Mouse (Mus musculus) small intestine, adult 2 months (tissue): ENCODE measurements at regions not wholly inside any gene's neighbourhood (a gene's known extent, or its start where the extent isn't known, plus 50 kb on each side); places are given as distances from the start of the nearest gene placed in this dataset.

Experiments
- H3K27ac ChIP-seq: fragments of 200-500 bp; 2 replicates; pipeline ENCODE4 v1.5.1; 2012; ENCODE audit warnings: low read depth, low read length, control low read depth, inconsistent platforms; ENCODE audit not compliant: insufficient read depth
- H3K27me3 ChIP-seq: fragments of 200-500 bp; 2 replicates; pipeline ENCODE4 v1.6.1; 2012; ENCODE audit warnings: mild to moderate bottlenecking, moderate library complexity, low read length, inconsistent platforms; ENCODE audit not compliant: control insufficient read depth, insufficient read depth
- H3K36me3 ChIP-seq: fragments of 200-500 bp; 2 replicates; pipeline ENCODE4 v1.6.1; 2012; ENCODE audit warnings: mild to moderate bottlenecking, low read length, control low read depth, inconsistent platforms; ENCODE audit not compliant: control insufficient read depth, insufficient read depth
- H3K4me1 ChIP-seq: fragments of 200-500 bp; 2 replicates; pipeline ENCODE4 v1.6.1; 2012; ENCODE audit warnings: low read length, inconsistent platforms, mixed read lengths; ENCODE audit not compliant: control insufficient read depth, insufficient read depth, insufficient read length
- H3K4me3 ChIP-seq: fragments of 200-500 bp; 2 replicates; pipeline ENCODE4 v1.5.1; 2012; ENCODE audit warnings: low read depth, mild to moderate bottlenecking, control low read depth, inconsistent platforms, low read length, moderate library complexity
- CTCF ChIP-seq: fragments of 200-500 bp; IDR thresholded peaks from 2 replicates; pipeline ENCODE4 v1.5.1; 2012; ENCODE audit warnings: low read depth, mild to moderate bottlenecking, control low read depth, inconsistent platforms, low read length, moderate library complexity, mixed read lengths; ENCODE audit not compliant: insufficient replicate concordance, insufficient read length; ENCODE audit errors: extremely low read depth
- POLR2A ChIP-seq: fragments of 200-500 bp; IDR thresholded peaks from 2 replicates; pipeline ENCODE4 v1.6.1; 2012; ENCODE audit warnings: low read depth, mild to moderate bottlenecking, control low read depth, inconsistent platforms, low read length, moderate library complexity
- WGBS: fragments of 180-500 bp; shearing (Covaris S2); methylation state at CpG from one replicate; pipeline ENCODE4 v1.1.7; 2018; 5-methylcytosine and 5-hydroxymethylcytosine counted together

DNA sequence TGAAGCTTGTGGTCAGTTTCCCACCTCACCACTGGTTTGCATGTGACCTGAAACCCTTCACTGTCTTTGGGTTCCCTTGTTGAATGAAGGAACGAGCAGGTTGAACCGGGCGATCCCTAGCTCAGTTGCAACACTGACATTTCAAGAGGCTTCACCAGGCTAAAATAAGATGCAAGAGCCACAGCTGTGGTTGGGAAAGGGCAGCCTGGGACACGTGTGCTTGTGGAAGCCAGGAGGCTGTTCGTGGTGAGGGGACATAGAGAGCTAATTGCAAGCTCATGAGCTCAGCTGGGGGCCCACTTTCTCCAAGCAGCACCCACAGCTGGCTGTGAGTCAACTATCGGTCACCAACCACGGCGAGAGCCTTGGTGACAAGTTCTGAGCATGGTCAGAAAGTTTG, 64.8 kb upstream of the 1600014C23Rik start:
- Histone ChIP-seq H3K4me3 (no peak overlapping the region), H3K27me3 (no peaks in the 10 kb centered on the region), H3K4me1 (no peaks in the 10 kb centered on the region), H3K27ac (no peak overlapping the region), H3K36me3 (no peaks in the 10 kb centered on the region)
- TF ChIP-seq POLR2A (no peak), CTCF (no peak)
- WGBS: 71% methylated on average over 8 of the region's 8 CpGs

DNA sequence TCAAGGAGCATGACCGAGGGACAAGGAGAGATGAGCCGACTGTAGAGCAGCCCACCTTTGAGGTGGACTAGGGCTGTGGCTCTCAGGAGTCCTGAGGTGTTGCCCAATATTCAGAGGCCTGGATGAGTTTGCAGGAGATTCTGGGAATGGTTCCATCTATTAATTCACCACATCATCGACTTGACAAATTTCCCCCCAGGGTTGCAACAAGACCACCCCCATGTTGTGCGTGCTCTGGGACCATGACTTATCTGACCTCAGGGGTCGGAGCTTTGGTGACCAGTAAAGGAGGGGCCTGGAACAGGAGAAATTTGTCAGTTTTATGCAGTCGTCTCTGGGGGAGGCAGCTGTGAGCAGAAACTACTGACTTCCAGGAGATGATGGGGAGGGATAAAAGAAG, 63.5 kb upstream of the 1600014C23Rik start:
- Histone ChIP-seq H3K36me3 (no peaks in the 10 kb centered on the region), H3K4me3 (no peak overlapping the region), H3K27me3 (no peaks in the 10 kb centered on the region), H3K4me1 (no peaks in the 10 kb centered on the region), H3K27ac (no peak overlapping the region)
- WGBS: 76% methylated on average over 6 of the region's 6 CpGs
- no peak for TF ChIP-seq CTCF
- TF ChIP-seq POLR2A: no peak

DNA sequence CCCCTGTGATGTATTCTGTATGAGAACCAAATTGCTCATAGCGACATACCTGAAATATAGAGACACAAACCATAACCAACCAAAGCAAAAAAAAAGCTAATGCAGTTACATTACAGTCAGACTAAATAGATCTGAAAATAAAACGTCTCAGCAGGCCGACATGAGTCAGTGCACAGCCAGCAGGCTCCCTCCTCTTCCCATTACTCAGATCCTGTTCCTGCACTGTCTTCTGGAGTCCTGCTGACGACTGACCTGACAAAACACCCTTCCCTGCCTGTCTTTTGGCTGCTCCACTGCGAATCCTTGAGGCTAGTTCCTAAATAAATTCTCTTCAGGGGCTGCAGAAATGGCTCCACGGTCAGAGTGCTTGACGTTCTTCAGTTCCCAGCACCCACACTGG, 61.3 kb upstream of the 1600014C23Rik start:
- TF ChIP-seq CTCF (no peak), POLR2A (no peak)
- Histone ChIP-seq H3K36me3 (no peaks in the 10 kb centered on the region), H3K4me3 (no peak overlapping the region), H3K27me3 (no peaks in the 10 kb centered on the region), H3K27ac (no peak overlapping the region), H3K4me1 (no peaks in the 10 kb centered on the region)
- WGBS: 86% methylated on average over 7 of the region's 7 CpGs

DNA sequence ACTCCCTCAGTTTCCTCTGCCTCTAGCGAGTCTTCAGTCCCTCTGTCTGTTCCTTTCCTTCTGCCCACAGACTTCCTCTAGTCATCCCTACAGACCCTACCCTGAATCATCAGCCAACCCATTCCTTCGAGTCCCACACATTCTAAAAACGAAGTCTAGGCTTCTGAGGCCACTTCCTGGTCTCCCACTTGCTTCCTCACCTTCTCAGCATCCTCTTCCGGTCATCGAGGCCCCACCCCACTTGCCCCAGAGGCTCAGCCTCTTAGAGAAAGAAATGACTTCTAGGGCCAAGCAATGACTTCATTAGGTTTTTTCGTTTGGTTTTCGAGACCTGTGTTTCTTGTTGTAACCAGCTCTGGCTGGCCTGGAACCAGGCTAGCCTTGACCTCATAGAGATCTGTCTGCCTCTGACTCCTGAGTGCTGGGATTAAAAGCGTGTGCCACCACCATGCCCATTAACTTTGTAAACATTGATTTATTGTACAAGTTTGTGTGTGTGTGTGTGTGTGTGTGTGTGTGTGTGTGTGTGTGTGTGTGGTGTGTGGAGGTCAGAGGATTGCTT, 57.4 kb upstream of the 1600014C23Rik start:
- WGBS: 65% methylated on average over 8 of the region's 8 CpGs
- H3K27ac ChIP-seq: no peak overlapping the region
- no peak for TF ChIP-seq POLR2A
- TF ChIP-seq CTCF: no peak

DNA sequence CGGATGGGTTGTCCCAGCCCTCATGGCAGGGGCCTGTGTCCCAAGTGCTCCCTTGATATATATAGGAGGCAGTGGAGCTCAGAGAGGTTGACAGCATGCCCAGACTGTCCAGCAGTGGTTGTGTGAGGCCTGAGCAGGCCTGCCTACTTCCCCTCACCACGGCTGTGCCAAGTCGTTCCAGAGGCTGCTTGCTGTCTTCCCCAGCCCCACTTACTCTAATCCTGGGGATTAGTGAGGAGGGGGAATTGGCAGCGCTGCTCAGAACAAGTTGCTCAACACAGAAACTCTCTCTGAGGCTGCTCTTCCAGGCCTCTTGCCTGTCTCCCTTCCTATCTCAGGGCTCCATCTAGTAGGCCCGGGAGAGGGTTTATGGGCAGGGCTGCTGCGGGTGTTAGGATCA, 56.1 kb upstream of the 1600014C23Rik start:
- H3K27ac ChIP-seq: no peak overlapping the region
- peaks cover 3% of the 10 kb centered on the region for H3K4me1 ChIP-seq
- H3K27me3 ChIP-seq: no peaks in the 10 kb centered on the region
- H3K4me3 ChIP-seq: no peak overlapping the region
- TF ChIP-seq CTCF: no peak
- no peak for TF ChIP-seq POLR2A
- no peaks in the 10 kb centered on the region for H3K36me3 ChIP-seq
- WGBS: 56% methylated on average over 6 of the region's 6 CpGs

More for the DNA sequence above, 57.4 kb upstream of the 1600014C23Rik start:
- no peak overlapping the region for H3K4me3 ChIP-seq
- no peaks in the 10 kb centered on the region for H3K36me3 ChIP-seq
- H3K27me3 ChIP-seq: no peaks in the 10 kb centered on the region
- H3K4me1 ChIP-seq: no peaks in the 10 kb centered on the region

DNA sequence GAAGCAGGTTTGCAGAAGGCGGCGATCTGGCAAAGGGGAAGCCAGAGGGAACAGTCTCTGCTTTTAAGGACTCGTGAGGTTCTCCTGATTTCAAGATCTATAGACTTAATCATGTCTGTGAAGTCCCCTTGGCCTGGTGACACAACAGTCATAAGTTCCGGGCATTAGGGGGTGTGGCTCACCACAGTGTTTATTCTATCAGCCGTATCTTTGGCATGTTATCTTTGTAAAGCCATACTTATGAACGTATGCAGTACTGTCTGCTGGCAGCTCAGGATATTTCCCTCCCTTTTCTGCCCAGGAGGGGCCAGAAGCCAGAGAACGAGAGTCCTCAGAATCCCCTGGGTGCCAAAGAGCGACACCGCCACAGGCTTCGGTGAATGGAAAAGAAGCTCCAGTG, 51.3 kb upstream of the 1600014C23Rik start:
- Histone ChIP-seq H3K27ac (no peak overlapping the region), H3K27me3 (no peaks in the 10 kb centered on the region), H3K36me3 (no peaks in the 10 kb centered on the region), H3K4me1 (peaks cover 5% of the 10 kb centered on the region), H3K4me3 (no peak overlapping the region)
- WGBS: 40% methylated on average over 10 of the region's 10 CpGs
- TF ChIP-seq POLR2A: no peak
- TF ChIP-seq CTCF: no peak

DNA sequence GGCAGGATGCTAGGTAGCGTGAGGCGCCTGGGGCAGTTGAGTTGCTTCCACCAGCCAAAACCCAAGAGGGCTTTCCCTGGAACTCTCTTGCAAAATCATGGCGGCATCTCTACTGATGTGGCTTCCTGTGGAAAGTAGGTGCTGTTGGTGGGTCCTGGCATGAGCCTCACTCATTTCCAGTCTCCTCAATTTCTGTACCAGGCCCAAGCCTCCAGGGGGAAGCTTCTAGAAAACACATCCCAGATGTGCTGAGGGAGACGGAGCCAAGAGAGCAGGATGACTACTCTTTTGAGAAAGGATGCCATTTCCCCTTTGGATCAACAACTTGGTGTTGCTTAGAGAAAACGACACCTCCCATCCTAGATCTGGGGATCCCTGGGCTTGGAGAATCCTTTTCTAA, 50.9 kb upstream of the 1600014C23Rik start:
- no peak overlapping the region for H3K4me3 ChIP-seq
- H3K4me1 ChIP-seq: peaks cover 5% of the 10 kb centered on the region
- H3K27ac ChIP-seq: no peak overlapping the region
- no peaks in the 10 kb centered on the region for H3K36me3 ChIP-seq
- TF ChIP-seq POLR2A (no peak), CTCF (no peak)
- no peaks in the 10 kb centered on the region for H3K27me3 ChIP-seq
- WGBS: 88% methylated on average over 5 of the region's 5 CpGs
